Mouse (Mus musculus): ENCODE measurements at regions not wholly inside any gene's neighbourhood (a gene's known extent, or its start where the extent isn't known, plus 50 kb on each side); places are given as distances from the start of the nearest gene placed in this dataset.

GRCm38 (mm10) chr16:95929700-95930435, 60.9 kb downstream of the Psmg1 start:
- DNase-seq (ENCODE audit: low read depth in 2 of 2, low spot score in 2 of 2): peak; percentile 4 to 7

- DNase-seq (ENCODE audit: low read depth in 2 of 2, low spot score in 2 of 2): no peak
Measured at GRCm38 (mm10) chr16:95928290-95929260, 62.2 kb downstream of the Psmg1 start.

- no peak for DNase-seq (ENCODE audit: low read depth in 2 of 2, low spot score in 2 of 2)
Measured at GRCm38 (mm10) chr16:95926558-95926957, 64.2 kb downstream of the Psmg1 start.

GRCm38 (mm10) chr16:95924716-95925115, 66.0 kb downstream of the Psmg1 start:
- DNase-seq (ENCODE audit: low read depth in 2 of 2, low spot score in 2 of 2): no peak

- DNase-seq (ENCODE audit: low read depth in 2 of 2, low spot score in 2 of 2): no peak
Measured at GRCm38 (mm10) chr16:95923991-95924390, 66.8 kb downstream of the Psmg1 start.

GRCm38 (mm10) chr16:95922369-95922934, 68.3 kb downstream of the Psmg1 start:
- no peak for DNase-seq (ENCODE audit: low read depth in 2 of 2, low spot score in 2 of 2)

- DNase-seq (ENCODE audit: low read depth in 2 of 2, low spot score in 2 of 2): no peak
Measured at GRCm38 (mm10) chr16:95921169-95921568, 69.6 kb downstream of the Psmg1 start.

- DNase-seq (ENCODE audit: low read depth in 2 of 2, low spot score in 2 of 2): no peak
Measured at GRCm38 (mm10) chr16:95918651-95919425, 71.9 kb downstream of the Psmg1 start.

GRCm38 (mm10) chr16:95917635-95918407, 72.9 kb downstream of the Psmg1 start:
- no peak for DNase-seq (ENCODE audit: low read depth in 2 of 2, low spot score in 2 of 2)

GRCm38 (mm10) chr16:95913879-95914278, 76.9 kb downstream of the Psmg1 start:
- DNase-seq (ENCODE audit: low read depth in 2 of 2, low spot score in 2 of 2): no peak

GRCm38 (mm10) chr16:95904531-95905165, 86.1 kb downstream of the Psmg1 start:
- DNase-seq (ENCODE audit: low read depth in 2 of 2, low spot score in 2 of 2): no peak

- no peak for DNase-seq (ENCODE audit: low read depth in 2 of 2, low spot score in 2 of 2)
Measured at GRCm38 (mm10) chr16:95903383-95903913, 87.3 kb downstream of the Psmg1 start.

GRCm38 (mm10) chr16:95902177-95902576, 88.6 kb downstream of the Psmg1 start:
- no peak for DNase-seq (ENCODE audit: low read depth in 2 of 2, low spot score in 2 of 2)

- DNase-seq (ENCODE audit: low read depth in 2 of 2, low spot score in 2 of 2): peak; percentile 26 to 50
Measured at GRCm38 (mm10) chr16:95901388-95901787, 89.4 kb downstream of the Psmg1 start.

- DNase-seq (ENCODE audit: low read depth in 2 of 2, low spot score in 2 of 2): peak; percentile 59 to 67
Measured at GRCm38 (mm10) chr16:95900181-95900580, 90.6 kb downstream of the Psmg1 start.

GRCm38 (mm10) chr16:95899672-95900071, 91.1 kb downstream of the Psmg1 start:
- DNase-seq (ENCODE audit: low read depth in 2 of 2, low spot score in 2 of 2): no peak

- no peak for DNase-seq (ENCODE audit: low read depth in 2 of 2, low spot score in 2 of 2)
Measured at GRCm38 (mm10) chr16:95897843-95898242, 92.9 kb downstream of the Psmg1 start.

- no peak for DNase-seq (ENCODE audit: low read depth in 2 of 2, low spot score in 2 of 2)
Measured at GRCm38 (mm10) chr16:95896126-95896525, 94.6 kb downstream of the Psmg1 start.

GRCm38 (mm10) chr16:95893534-95894290, 97.0 kb downstream of the Psmg1 start:
- no peak for DNase-seq (ENCODE audit: low read depth in 2 of 2, low spot score in 2 of 2)

Data from CD8-positive naive resting alpha-beta T cell, adult 2 months (primary cell).